In the genomic region with DNA sequence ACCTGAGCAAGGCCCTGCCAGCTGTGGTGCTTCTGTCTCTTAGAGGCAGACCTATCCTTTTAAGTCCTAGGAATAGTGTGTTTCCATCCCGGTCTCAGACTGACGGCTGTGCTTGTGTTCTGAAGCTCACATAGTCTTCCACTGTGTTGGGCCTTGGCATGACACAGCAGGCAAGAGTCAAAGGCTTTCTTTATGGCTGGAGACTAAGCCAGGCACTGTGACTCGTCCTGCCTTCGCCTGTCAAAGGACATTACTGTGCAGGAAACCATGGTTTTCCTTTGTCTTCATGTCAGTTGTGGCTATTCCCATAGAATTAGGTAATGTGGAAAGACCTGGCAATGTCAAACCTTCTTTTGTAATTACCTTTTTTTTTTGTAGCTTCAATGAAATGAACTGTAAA, we compare ENCODE assay signal across 11 mouse cellular contexts.
DNase-seq lines count a peak whose midpoint lies in the region; ATAC-seq and TF ChIP-seq lines count a peak whose summit lies in the region.
"Had no signal": no experiment of that assay in that cellular context is flagged by ENCODE, and none has a peak within 500 bp of the region (broad histone marks: within the 10 kb centered on the region; RNA-seq: fewer than 3 reads in every experiment).

No protein-coding gene starts in this region.

- 75% methylated on average over 4 of the region's 4 CpGs for WGBS in embryonic facial prominence, embryonic 14.5 days
- 63% methylated on average over 4 of the region's 4 CpGs for WGBS in embryonic facial prominence, embryonic 10.5 days
- WGBS in intestine, postnatal 0 days: 74% methylated on average over 4 of the region's 4 CpGs
- 75% methylated on average over 4 of the region's 4 CpGs for WGBS in intestine, embryonic 15.5 days
- WGBS in heart, embryonic 16.5 days: 53% methylated on average over 4 of the region's 4 CpGs
- WGBS in midbrain, embryonic 13.5 days: 40% methylated on average over 4 of the region's 4 CpGs

- peak; percentile 29 for DNase-seq in embryonic facial prominence, embryonic 14.5 days (ENCODE audit: low spot score)
- no peak for DNase-seq in embryonic facial prominence, embryonic 10.5 days (ENCODE audit: low spot score)
- peak; percentile 59 for DNase-seq in 416B (ENCODE audit: low read depth)
- no peak for DNase-seq in cerebellum, adult 11-12 months
- DNase-seq: adrenal gland, adult 2 months; spleen, adult 18-20 months had no signal

- H3K9ac ChIP-seq in embryonic facial prominence, embryonic 14.5 days (ENCODE audit: low read depth, low read length): no peak overlapping the region
- no peak overlapping the region for H3K9ac ChIP-seq in intestine, postnatal 0 days (ENCODE audit: low read depth, low read length)
- no peak overlapping the region for H3K9ac ChIP-seq in intestine, embryonic 15.5 days
- no peak overlapping the region for H3K9ac ChIP-seq in heart, embryonic 16.5 days (ENCODE audit: low read length)
- no peak overlapping the region for H3K9ac ChIP-seq in midbrain, embryonic 13.5 days (replicated peaks)
- H3K9ac ChIP-seq: liver, embryonic 15.5 days had no signal

- no peak overlapping the region for H3K4me2 ChIP-seq in embryonic facial prominence, embryonic 14.5 days (ENCODE audit: low read depth, low read length)
- no peak overlapping the region for H3K4me2 ChIP-seq in intestine, postnatal 0 days (replicated peaks; ENCODE audit: low read depth)
- no peak overlapping the region for H3K4me2 ChIP-seq in intestine, embryonic 15.5 days (replicated peaks)
- H3K4me2 ChIP-seq in heart, embryonic 16.5 days (ENCODE audit: low read depth, low read length): no peak overlapping the region
- H3K4me2 ChIP-seq in midbrain, embryonic 13.5 days (replicated peaks): no peak overlapping the region
- H3K4me2 ChIP-seq: liver, embryonic 15.5 days had no signal

- TF ChIP-seq CTCF in intestine, postnatal 0 days (IDR thresholded peaks at IDR 0.05; ENCODE audit: low read depth): no peak

- ATAC-seq in embryonic facial prominence, embryonic 14.5 days (ENCODE audit: low read depth): no peak
- ATAC-seq in intestine, postnatal 0 days: no peak
- no peak for ATAC-seq in intestine, embryonic 15.5 days
- ATAC-seq in heart, embryonic 16.5 days (replicated peaks; ENCODE audit: extremely low read depth, insufficient read depth, low FRiP score): no peak
- ATAC-seq in midbrain, embryonic 13.5 days: no peak

- H3K27ac ChIP-seq in embryonic facial prominence, embryonic 14.5 days (replicated peaks; ENCODE audit: low read depth, low read length): peak overlapping the region; percentile 21; the same call in 1 of the 2 replicates
- H3K27ac ChIP-seq in embryonic facial prominence, embryonic 10.5 days (replicated peaks): no peak overlapping the region
- H3K27ac ChIP-seq in intestine, postnatal 0 days (ENCODE audit: low read depth, low read length): peak overlapping the region; percentile 50; the same call in 1 of the 2 replicates
- no peak overlapping the region for H3K27ac ChIP-seq in intestine, embryonic 15.5 days
- peak overlapping the region; percentile 71 for H3K27ac ChIP-seq in heart, embryonic 16.5 days (ENCODE audit: low read length)
- no peak overlapping the region for H3K27ac ChIP-seq in midbrain, embryonic 13.5 days
- H3K27ac ChIP-seq: liver, embryonic 15.5 days had no signal

- H3K27me3 ChIP-seq in embryonic facial prominence, embryonic 14.5 days (replicated peaks; ENCODE audit: control insufficient read depth, insufficient read depth, low read length): no peaks in the 10 kb centered on the region
- H3K27me3 ChIP-seq in embryonic facial prominence, embryonic 10.5 days (replicated peaks; ENCODE audit: low read depth, poor library complexity, severe bottlenecking): no peaks in the 10 kb centered on the region
- H3K27me3 ChIP-seq in intestine, postnatal 0 days (replicated peaks; ENCODE audit: control insufficient read depth, insufficient read depth, low read length): no peaks in the 10 kb centered on the region
- no peaks in the 10 kb centered on the region for H3K27me3 ChIP-seq in intestine, embryonic 15.5 days (replicated peaks)
- no peaks in the 10 kb centered on the region for H3K27me3 ChIP-seq in heart, embryonic 16.5 days (ENCODE audit: control insufficient read depth, insufficient read depth, low read length)
- no peaks in the 10 kb centered on the region for H3K27me3 ChIP-seq in midbrain, embryonic 13.5 days
- H3K27me3 ChIP-seq: liver, embryonic 15.5 days had no signal

- no peaks in the 10 kb centered on the region for H3K9me3 ChIP-seq in embryonic facial prominence, embryonic 14.5 days (ENCODE audit: control insufficient read depth, low read length)
- no peaks in the 10 kb centered on the region for H3K9me3 ChIP-seq in embryonic facial prominence, embryonic 10.5 days
- no peaks in the 10 kb centered on the region for H3K9me3 ChIP-seq in intestine, postnatal 0 days (ENCODE audit: control insufficient read depth)
- H3K9me3 ChIP-seq in intestine, embryonic 15.5 days: no peaks in the 10 kb centered on the region
- no peaks in the 10 kb centered on the region for H3K9me3 ChIP-seq in heart, embryonic 16.5 days (replicated peaks; ENCODE audit: control insufficient read depth, low read length)
- no peaks in the 10 kb centered on the region for H3K9me3 ChIP-seq in midbrain, embryonic 13.5 days
- H3K9me3 ChIP-seq: liver, embryonic 15.5 days had no signal

- no peak overlapping the region for H3K4me3 ChIP-seq in embryonic facial prominence, embryonic 14.5 days (ENCODE audit: low read depth, low read length)
- no peak overlapping the region for H3K4me3 ChIP-seq in embryonic facial prominence, embryonic 10.5 days
- no peak overlapping the region for H3K4me3 ChIP-seq in intestine, postnatal 0 days (ENCODE audit: low read depth, low read length)
- no peak overlapping the region for H3K4me3 ChIP-seq in intestine, embryonic 15.5 days (replicated peaks)
- no peak overlapping the region for H3K4me3 ChIP-seq in heart, embryonic 16.5 days (ENCODE audit: low read length)
- no peak overlapping the region for H3K4me3 ChIP-seq in midbrain, embryonic 13.5 days (replicated peaks)
- H3K4me3 ChIP-seq: liver, embryonic 15.5 days had no signal

- peaks cover 6% of the 10 kb centered on the region; the same call in 1 of the 2 replicates for H3K4me1 ChIP-seq in embryonic facial prominence, embryonic 14.5 days (ENCODE audit: control insufficient read depth, insufficient read depth, low read length)
- peaks cover 20% of the 10 kb centered on the region for H3K4me1 ChIP-seq in embryonic facial prominence, embryonic 10.5 days
- no peaks in the 10 kb centered on the region for H3K4me1 ChIP-seq in intestine, postnatal 0 days (replicated peaks; ENCODE audit: control insufficient read depth, insufficient read depth, low read length)
- peaks cover 10% of the 10 kb centered on the region for H3K4me1 ChIP-seq in intestine, embryonic 15.5 days (replicated peaks)
- peaks cover 30% of the 10 kb centered on the region for H3K4me1 ChIP-seq in heart, embryonic 16.5 days (ENCODE audit: control insufficient read depth, insufficient read depth, low read length)
- H3K4me1 ChIP-seq in midbrain, embryonic 13.5 days (replicated peaks): peaks cover 14% of the 10 kb centered on the region

- H3K36me3 ChIP-seq in embryonic facial prominence, embryonic 14.5 days (ENCODE audit: control insufficient read depth, insufficient read depth, low read length): no peaks in the 10 kb centered on the region
- peaks cover 11% of the 10 kb centered on the region; the same call in 1 of the 2 replicates for H3K36me3 ChIP-seq in embryonic facial prominence, embryonic 10.5 days (replicated peaks)
- peaks cover 6% of the 10 kb centered on the region; the same call in 1 of the 2 replicates for H3K36me3 ChIP-seq in intestine, postnatal 0 days (ENCODE audit: control insufficient read depth, insufficient read depth)
- 0 out of 2 replicates have a peak, but pooled peaks cover 2% of the 10 kb centered on the region for H3K36me3 ChIP-seq in intestine, embryonic 15.5 days
- 0 out of 2 replicates have a peak, but pooled peaks cover 2% of the 10 kb centered on the region for H3K36me3 ChIP-seq in heart, embryonic 16.5 days (ENCODE audit: control insufficient read depth, insufficient read depth)
- H3K36me3 ChIP-seq in midbrain, embryonic 13.5 days: peaks cover 6% of the 10 kb centered on the region; the same call in 1 of the 2 replicates

Comparison
In these comparisons a context has a peak if more than half of its experiments do, and no peak if none do; other contexts are left out.
1. DNase-seq: peak in embryonic facial prominence, embryonic 14.5 days (single experiment) and 416B (single experiment); none in embryonic facial prominence, embryonic 10.5 days (single experiment) and cerebellum, adult 11-12 months (single experiment).
2. H3K27ac ChIP-seq: peak in embryonic facial prominence, embryonic 14.5 days (single experiment), intestine, postnatal 0 days (single experiment) and heart, embryonic 16.5 days (single experiment); none in embryonic facial prominence, embryonic 10.5 days (single experiment), intestine, embryonic 15.5 days (single experiment) and midbrain, embryonic 13.5 days (single experiment).